Mouse (Mus musculus): Measurements from ENCODE around the gene Dok5.

GRCm38 (mm10) chr2:170756667-170757066, 25.1 kb downstream of the Dok5 start:
- TF ChIP-seq JUND (IDR thresholded peaks at IDR 0.05; ENCODE audit: low read depth, low read length) (no peak), SMC3 (IDR thresholded peaks at IDR 0.05; ENCODE audit: low read depth, low read length) (no peak), MAFK (IDR thresholded peaks at IDR 0.05; ENCODE audit: borderline replicate concordance, low read depth, low read length) (no peak)
